7 mouse cellular contexts compared by ENCODE assay signal in genomic region chr7:27837896-27838295, GRCm38 (mm10). TPM values are rescaled to one million over a fixed set of nuclear protein-coding genes. Genes with fewer than 3 reads are reported as not detected.
DNase-seq lines count a peak whose midpoint lies in the region; ATAC-seq lines count a peak whose summit lies in the region.

No protein-coding gene starts in this region.

- H3K27ac ChIP-seq in embryonic facial prominence, embryonic 14.5 days (replicated peaks; ENCODE audit: low read depth, low read length), result peak overlapping the region; percentile 81
- peak overlapping the region; percentile 68; the same call in 1 of the 2 replicates for H3K27ac ChIP-seq in intestine, embryonic 16.5 days (ENCODE audit: low read length)
- H3K27ac ChIP-seq in neural tube, embryonic 12.5 days, result 0 out of 2 replicates have a peak overlapping the region, but pooled peaks have one; percentile 47

- peak overlapping the region; percentile 68 for H3K4me2 ChIP-seq in embryonic facial prominence, embryonic 14.5 days (ENCODE audit: low read depth, low read length)
- H3K4me2 ChIP-seq in intestine, embryonic 16.5 days (ENCODE audit: low read depth, low read length), result peak overlapping the region; percentile 61
- peak overlapping the region; percentile 65 for H3K4me2 ChIP-seq in neural tube, embryonic 12.5 days (replicated peaks)

- no peaks in the 10 kb centered on the region for H3K36me3 ChIP-seq in embryonic facial prominence, embryonic 14.5 days (ENCODE audit: control insufficient read depth, insufficient read depth, low read length)
- no peaks in the 10 kb centered on the region for H3K36me3 ChIP-seq in intestine, embryonic 16.5 days (ENCODE audit: control insufficient read depth, insufficient read depth, low read length)
- H3K36me3 ChIP-seq in neural tube, embryonic 12.5 days, result no peaks in the 10 kb centered on the region

- no peaks in the 10 kb centered on the region for H3K27me3 ChIP-seq in embryonic facial prominence, embryonic 14.5 days (replicated peaks; ENCODE audit: control insufficient read depth, insufficient read depth, low read length)
- no peaks in the 10 kb centered on the region for H3K27me3 ChIP-seq in intestine, embryonic 16.5 days (replicated peaks; ENCODE audit: control insufficient read depth, insufficient read depth, low read length)
- no peaks in the 10 kb centered on the region for H3K27me3 ChIP-seq in neural tube, embryonic 12.5 days (replicated peaks)

- H3K9me3 ChIP-seq in embryonic facial prominence, embryonic 14.5 days (ENCODE audit: control insufficient read depth, low read length), result no peaks in the 10 kb centered on the region
- no peaks in the 10 kb centered on the region for H3K9me3 ChIP-seq in intestine, embryonic 16.5 days (ENCODE audit: control insufficient read depth, low read length)
- no peaks in the 10 kb centered on the region for H3K9me3 ChIP-seq in neural tube, embryonic 12.5 days

- no peaks in the 10 kb centered on the region for H3K4me1 ChIP-seq in embryonic facial prominence, embryonic 14.5 days (ENCODE audit: control insufficient read depth, insufficient read depth, low read length)
- peaks cover 6% of the 10 kb centered on the region; the same call in 1 of the 2 replicates for H3K4me1 ChIP-seq in intestine, embryonic 16.5 days (ENCODE audit: control insufficient read depth, insufficient read depth, low read length)
- peaks cover 9% of the 10 kb centered on the region for H3K4me1 ChIP-seq in neural tube, embryonic 12.5 days

- peak; percentile 45; the same call in 1 of the 2 replicates for ATAC-seq in embryonic facial prominence, embryonic 14.5 days (ENCODE audit: low read depth)
- ATAC-seq in intestine, embryonic 16.5 days, result peak; percentile 61
- no peak for ATAC-seq in neural tube, embryonic 12.5 days (ENCODE audit: low FRiP score, low read depth)

- H3K4me3 ChIP-seq in embryonic facial prominence, embryonic 14.5 days (ENCODE audit: low read depth, low read length), result peak overlapping the region; percentile 47
- H3K4me3 ChIP-seq in intestine, embryonic 16.5 days (ENCODE audit: low read length), result peak overlapping the region; percentile 60
- peak overlapping the region; percentile 50 for H3K4me3 ChIP-seq in neural tube, embryonic 12.5 days

- peak overlapping the region; percentile 66 for H3K9ac ChIP-seq in embryonic facial prominence, embryonic 14.5 days (ENCODE audit: low read depth, low read length)
- peak overlapping the region; percentile 73 for H3K9ac ChIP-seq in intestine, embryonic 16.5 days (ENCODE audit: low read depth, low read length)
- peak overlapping the region; percentile 56 for H3K9ac ChIP-seq in neural tube, embryonic 12.5 days

- WGBS in embryonic facial prominence, embryonic 14.5 days, result 28% methylated on average over 6 of the region's 6 CpGs
- WGBS in intestine, embryonic 16.5 days, result 28% methylated on average over 6 of the region's 6 CpGs
- WGBS in neural tube, embryonic 12.5 days, result 25% methylated on average over 6 of the region's 6 CpGs

- peak; percentile 36 for DNase-seq in retina, embryonic 14.5 days (ENCODE audit: low spot score)
- DNase-seq in retina, postnatal 1 day, result no peak
- peak; percentile 23 for DNase-seq in embryonic facial prominence, embryonic 14.5 days (ENCODE audit: low spot score)
- DNase-seq in urinary bladder, postnatal 25 days (ENCODE audit: low spot score), result no peak
- no peak for DNase-seq in thymus, postnatal 4 days

RNA-seq across cellular contexts. Expression of gene Zfp59, which starts 0.5 kb away (rescaled TPM):
- polyA plus RNA-seq in embryonic facial prominence, embryonic 14.5 days (2014; fragmentation: Nextera tagmentation; extraction: Ambion mirVana), result 8.4 and 9.6 TPM in 2 replicates
- 6.0 and 6.2 TPM in 2 replicates for polyA plus RNA-seq in intestine, embryonic 16.5 days (2015; fragmentation: Nextera tagmentation; extraction: Ambion mirVana)
- polyA plus RNA-seq in neural tube, embryonic 12.5 days (2016; fragmentation: Nextera tagmentation; extraction: Ambion mirVana), result 9.3 and 10.5 TPM in 2 replicates

RNA-seq across cellular contexts. Expression of gene Zfp607a, which starts 19.4 kb away (rescaled TPM):
- 3.1 and 3.2 TPM in 2 replicates for polyA plus RNA-seq in embryonic facial prominence, embryonic 14.5 days (2014; fragmentation: Nextera tagmentation; extraction: Ambion mirVana)
- polyA plus RNA-seq in intestine, embryonic 16.5 days (2015; fragmentation: Nextera tagmentation; extraction: Ambion mirVana), result 3.2 and 3.4 TPM in 2 replicates
- polyA plus RNA-seq in neural tube, embryonic 12.5 days (2016; fragmentation: Nextera tagmentation; extraction: Ambion mirVana), result 2.0 and 2.4 TPM in 2 replicates

RNA-seq across cellular contexts. Expression of gene Zfp626, which starts 30.9 kb away (rescaled TPM):
- 1.8 and 1.9 TPM in 2 replicates for polyA plus RNA-seq in embryonic facial prominence, embryonic 14.5 days (2014; fragmentation: Nextera tagmentation; extraction: Ambion mirVana)
- polyA plus RNA-seq in intestine, embryonic 16.5 days (2015; fragmentation: Nextera tagmentation; extraction: Ambion mirVana), result 1.3 TPM in 2 replicates
- polyA plus RNA-seq in neural tube, embryonic 12.5 days (2016; fragmentation: Nextera tagmentation; extraction: Ambion mirVana), result 2.5 and 3.0 TPM in 2 replicates

Comparison
In these comparisons a context has a peak if more than half of its experiments do, and no peak if none do; other contexts are left out.
1. DNase-seq: peak in retina, embryonic 14.5 days (single experiment) and embryonic facial prominence, embryonic 14.5 days (single experiment); none in retina, postnatal 1 day (single experiment), urinary bladder, postnatal 25 days (single experiment) and thymus, postnatal 4 days (single experiment).
2. Peak in every context shown above with its lines, with median percentiles within 50 percentile points of each other: H3K27ac ChIP-seq, H3K4me2 ChIP-seq, H3K4me3 ChIP-seq and H3K9ac ChIP-seq.